Comparison of ENCODE assay signal across 9 mouse cellular contexts in genomic region chr6:55676141-55676662, GRCm38 (mm10). TPM values are rescaled to one million over a fixed set of nuclear protein-coding genes. Genes with fewer than 3 reads are reported as not detected.
DNase-seq lines count a peak whose midpoint lies in the region; ATAC-seq lines count a peak whose summit lies in the region.
"Had no signal": no experiment of that assay in that cellular context is flagged by ENCODE, and none has a peak within 500 bp of the region (broad histone marks: within the 10 kb centered on the region; RNA-seq: fewer than 3 reads in every experiment).

No protein-coding gene starts in this region.

- no peaks in the 10 kb centered on the region for H3K9me3 ChIP-seq in kidney, embryonic 15.5 days (replicated peaks)
- H3K9me3 ChIP-seq in heart, embryonic 14.5 days (ENCODE audit: control insufficient read depth, low read length), result no peaks in the 10 kb centered on the region
- H3K9me3 ChIP-seq in midbrain, embryonic 13.5 days, result no peaks in the 10 kb centered on the region
- H3K9me3 ChIP-seq: stomach, embryonic 15.5 days had no signal

- peak overlapping the region; percentile 62; the same call in 1 of the 2 replicates for H3K4me2 ChIP-seq in kidney, embryonic 15.5 days
- peak overlapping the region; percentile 60; the same call in 1 of the 2 replicates for H3K4me2 ChIP-seq in heart, embryonic 14.5 days (ENCODE audit: low read length)
- H3K4me2 ChIP-seq in midbrain, embryonic 13.5 days (replicated peaks), result peak overlapping the region; percentile 59

- no peak for DNase-seq in kidney, postnatal 25 days
- peak; percentile 20 to 32 for DNase-seq in cerebellum, postnatal 36 days
- no peak for DNase-seq in spleen, postnatal 14 days (ENCODE audit: low spot score in 2 of 2)
- DNase-seq in Muller cell, postnatal 12 days (ENCODE audit: inconsistent ontology term), result no peak
- no peak for DNase-seq in ovary, postnatal 36 days (ENCODE audit: low spot score)

- no peak overlapping the region for H3K4me3 ChIP-seq in kidney, embryonic 15.5 days (replicated peaks)
- H3K4me3 ChIP-seq in heart, embryonic 14.5 days (ENCODE audit: control insufficient read depth in 1 of 2, insufficient read depth in 1 of 2, low read depth in 1 of 2, low read length in 2 of 2), result no peak overlapping the region
- H3K4me3 ChIP-seq in midbrain, embryonic 13.5 days (replicated peaks), result no peak overlapping the region

- WGBS in kidney, embryonic 15.5 days, result 62% methylated on average over 6 of the region's 6 CpGs
- WGBS in heart, embryonic 14.5 days, result 51% methylated on average over 6 of the region's 6 CpGs
- WGBS in midbrain, embryonic 13.5 days, result 66% methylated on average over 6 of the region's 6 CpGs

- no peak overlapping the region for H3K27ac ChIP-seq in kidney, embryonic 15.5 days
- no peak overlapping the region for H3K27ac ChIP-seq in heart, embryonic 14.5 days (replicated peaks in 1 of 2; ENCODE audit: control insufficient read depth in 1 of 2, insufficient read depth in 1 of 2, low read depth in 2 of 2, low read length in 2 of 2)
- no peak overlapping the region for H3K27ac ChIP-seq in midbrain, embryonic 13.5 days
- H3K27ac ChIP-seq: stomach, embryonic 15.5 days had no signal

- peaks cover 28% of the 10 kb centered on the region for H3K27me3 ChIP-seq in kidney, embryonic 15.5 days
- H3K27me3 ChIP-seq in heart, embryonic 14.5 days (ENCODE audit: control insufficient read depth, insufficient read depth, low read length), result peaks cover 34% of the 10 kb centered on the region
- peaks cover 6% of the 10 kb centered on the region for H3K27me3 ChIP-seq in midbrain, embryonic 13.5 days

- H3K9ac ChIP-seq in kidney, embryonic 15.5 days, result no peak overlapping the region
- no peak overlapping the region for H3K9ac ChIP-seq in heart, embryonic 14.5 days (ENCODE audit: low read length)
- 0 out of 2 replicates have a peak overlapping the region, but pooled peaks have one; percentile 40 for H3K9ac ChIP-seq in midbrain, embryonic 13.5 days (replicated peaks)
- H3K9ac ChIP-seq: stomach, embryonic 15.5 days had no signal

- no peaks in the 10 kb centered on the region for H3K36me3 ChIP-seq in kidney, embryonic 15.5 days
- H3K36me3 ChIP-seq in heart, embryonic 14.5 days (ENCODE audit: control insufficient read depth, insufficient read depth, low read length), result no peaks in the 10 kb centered on the region
- no peaks in the 10 kb centered on the region for H3K36me3 ChIP-seq in midbrain, embryonic 13.5 days
- H3K36me3 ChIP-seq: stomach, embryonic 15.5 days had no signal

- ATAC-seq in kidney, embryonic 15.5 days (replicated peaks; ENCODE audit: low FRiP score), result no peak
- ATAC-seq in heart, embryonic 14.5 days (ENCODE audit: insufficient number of reproducible peaks, insufficient read depth, low FRiP score, low read depth), result no peak; the same call in 1 of the 2 replicates
- ATAC-seq in midbrain, embryonic 13.5 days, result peak; percentile 5; the same call in 1 of the 2 replicates

- H3K4me1 ChIP-seq in kidney, embryonic 15.5 days, result peaks cover 8% of the 10 kb centered on the region
- H3K4me1 ChIP-seq in heart, embryonic 14.5 days (ENCODE audit: control insufficient read depth in 2 of 2, insufficient read depth in 2 of 2, low read length in 2 of 2), result peaks cover 0 to 7% of the 10 kb centered on the region in 2 experiments; a peak in 2 of 4 replicates
- peaks cover 11% of the 10 kb centered on the region for H3K4me1 ChIP-seq in midbrain, embryonic 13.5 days (replicated peaks)

RNA-seq across cellular contexts. Expression of gene Neurod6, which starts 4.9 kb away (rescaled TPM):
- not detected in 2 replicates for polyA plus RNA-seq in kidney, embryonic 15.5 days (2015; fragmentation: Nextera tagmentation; extraction: Ambion mirVana)
- not detected in 2 replicates for polyA plus RNA-seq in heart, embryonic 14.5 days (2014; fragmentation: Nextera tagmentation; extraction: Ambion mirVana)
- 23.1 and 28.7 TPM in 2 replicates for polyA plus RNA-seq in midbrain, embryonic 13.5 days (2015; fragmentation: Nextera tagmentation; extraction: Ambion mirVana)

Comparison
In these comparisons a context has a peak if more than half of its experiments do, and no peak if none do; other contexts are left out.
1. DNase-seq: peak in cerebellum, postnatal 36 days (2 of 2); none in kidney, postnatal 25 days (0 of 2), spleen, postnatal 14 days (0 of 2), Muller cell, postnatal 12 days (single experiment) and ovary, postnatal 36 days (single experiment).
2. RNA of gene Neurod6, which starts 4.9 kb away (polyA plus RNA-seq): 23.1 to 28.7 TPM in midbrain, embryonic 13.5 days; not detected in kidney, embryonic 15.5 days and not detected in heart, embryonic 14.5 days; every median in the first group is over 10 times any median in the second.
3. Peak in every context shown above with its lines, with median percentiles within 50 percentile points of each other: H3K4me2 ChIP-seq.